Mouse (Mus musculus) embryo, embryonic 10 days (tissue): Measurements from ENCODE around the gene Vps25.

ENCODE experiments used
- DNase-seq: peaks from one replicate; pipeline ENCODE4 v3.0.0-alpha.2; 2015; ENCODE audit warnings: low spot score

Vps25 gene

GRCm38 (mm10) chr11:101245071-101245470 lies 8.4 kb upstream of the Vps25 start:
- peak; percentile 78 for DNase-seq

GRCm38 (mm10) chr11:101245855-101246701 lies 7.4 kb upstream of the Vps25 start, which contains the start of gene Ramp2:
Gene Ramp2, plus strand, starts transcription at chr11:101246028.
- peak; percentile 61 for DNase-seq

GRCm38 (mm10) chr11:101246702-101247012 lies 6.8 kb upstream of the Vps25 start:
- DNase-seq = no peak

- DNase-seq = no peak
Measured at GRCm38 (mm10) chr11:101247521-101248030, 5.9 kb upstream of the Vps25 start.

- DNase-seq = peak; percentile 89
Measured at GRCm38 (mm10) chr11:101248258-101248994, 5.1 kb upstream of the Vps25 start.

GRCm38 (mm10) chr11:101251031-101251430 lies 2.5 kb upstream of the Vps25 start:
- DNase-seq = no peak

- DNase-seq = no peak
Measured at GRCm38 (mm10) chr11:101252941-101253340, 566 bp upstream of the Vps25 start.

- DNase-seq = no peak
Measured at GRCm38 (mm10) chr11:101255826-101256775, 2.6 kb downstream of the Vps25 start.

GRCm38 (mm10) chr11:101259261-101259712 lies 5.8 kb downstream of the Vps25 start:
- no peak for DNase-seq

- DNase-seq = peak; percentile 78
Measured at GRCm38 (mm10) chr11:101259948-101260825, 6.7 kb downstream of the Vps25 start, which contains the start of gene Wnk4. Gene Wnk4, plus strand, starts transcription at chr11:101260567.

- no peak for DNase-seq
Measured at GRCm38 (mm10) chr11:101260826-101261380, 7.4 kb downstream of the Vps25 start.

GRCm38 (mm10) chr11:101262272-101262967 lies 8.9 kb downstream of the Vps25 start:
- DNase-seq = no peak

GRCm38 (mm10) chr11:101263138-101263988 lies 9.9 kb downstream of the Vps25 start:
- peak; percentile 53 for DNase-seq

- DNase-seq = no peak
Measured at GRCm38 (mm10) chr11:101263989-101264280, 10.4 kb downstream of the Vps25 start.

- peak; percentile 66 for DNase-seq
Measured at GRCm38 (mm10) chr11:101264954-101265471, 11.5 kb downstream of the Vps25 start.

- no peak for DNase-seq
Measured at GRCm38 (mm10) chr11:101265906-101266305, 12.4 kb downstream of the Vps25 start.

- peak; percentile 57 for DNase-seq
Measured at GRCm38 (mm10) chr11:101269577-101270116, 16.1 kb downstream of the Vps25 start.

GRCm38 (mm10) chr11:101272446-101272845 lies 18.9 kb downstream of the Vps25 start:
- no peak for DNase-seq
